Mouse (Mus musculus): ENCODE data around the gene Tex2. TPM values are rescaled to one million over a fixed set of nuclear protein-coding genes. Genes with fewer than 3 reads are reported as not detected.
"Not testable (repeated sequence)": the region's sequence is repeated elsewhere in the genome, so short reads cannot be mapped to it uniquely, and the experiment has no call there.

Gene Tex2
- polyA plus RNA-seq (2015; fragmentation: Nextera tagmentation; extraction: Ambion mirVana): 9.7 and 9.8 TPM in 2 replicates

GRCm38 (mm10) chr11:106612961-106613637 lies at the start of gene Tex2:
TSS of gene Tex2 (minus strand) at chr11:106613423.
- peak within 1 kb of the TSS; percentile 70 for H3K4me2 ChIP-seq
- ATAC-seq (ENCODE audit: borderline replicate concordance, extremely low read depth, low FRiP score, low TSS enrichment): peak; percentile 97
- 1% methylated on average over 37 of the region's 45 CpGs for WGBS

GRCm38 (mm10) chr11:106662634-106663407 lies 49.6 kb upstream of the Tex2 start:
- peak overlapping the region; percentile 95 for H3K27ac ChIP-seq
- no peak overlapping the region for H3K4me2 ChIP-seq
- no peaks in the 10 kb centered on the region for H3K27me3 ChIP-seq
- no peaks in the 10 kb centered on the region for H3K36me3 ChIP-seq
- peaks cover 48% of the 10 kb centered on the region for H3K4me1 ChIP-seq
- 82% methylated on average over 10 of the region's 11 CpGs for WGBS
- no peak for ATAC-seq (ENCODE audit: borderline replicate concordance, extremely low read depth, low FRiP score, low TSS enrichment)
- H3K9ac ChIP-seq: no peak overlapping the region
- no peaks in the 10 kb centered on the region for H3K9me3 ChIP-seq
- H3K4me3 ChIP-seq: no peak overlapping the region

More at GRCm38 (mm10) chr11:106612961-106613637, at the start of gene Tex2:
- H3K9ac ChIP-seq: peak within 1 kb of the TSS; percentile 87
- H3K9me3 ChIP-seq: no peaks in the 10 kb centered on the region
- H3K4me1 ChIP-seq: peaks cover 26% of the 10 kb centered on the region
- H3K27ac ChIP-seq: peak within 1 kb of the TSS; percentile 90
- H3K4me3 ChIP-seq: peak within 1 kb of the TSS; percentile 99
- no peaks in the 10 kb centered on the region for H3K27me3 ChIP-seq
- no peaks in the 10 kb centered on the region for H3K36me3 ChIP-seq

GRCm38 (mm10) chr11:106660453-106661081 lies 47.3 kb upstream of the Tex2 start:
- WGBS: 67% methylated on average over 13 of the region's 13 CpGs
- Histone ChIP-seq H3K9ac (peak overlapping the region; percentile 18; the same call in 1 of the 2 replicates), H3K36me3 (no peaks in the 10 kb centered on the region), H3K9me3 (no peaks in the 10 kb centered on the region), H3K27me3 (no peaks in the 10 kb centered on the region), H3K4me1 (peaks cover 49% of the 10 kb centered on the region), H3K27ac (peak overlapping the region; percentile 95), H3K4me3 (no peak overlapping the region), H3K4me2 (no peak overlapping the region)
- peak; percentile 36 for ATAC-seq (ENCODE audit: borderline replicate concordance, extremely low read depth, low FRiP score, low TSS enrichment)

GRCm38 (mm10) chr11:106659598-106660295 lies 46.5 kb upstream of the Tex2 start:
- H3K27ac ChIP-seq: peak overlapping the region; percentile 95
- 31% methylated on average over 15 of the region's 15 CpGs for WGBS
- peaks cover 46% of the 10 kb centered on the region for H3K4me1 ChIP-seq
- H3K36me3 ChIP-seq: no peaks in the 10 kb centered on the region
- no peak overlapping the region for H3K4me3 ChIP-seq
- peak; percentile 35; the same call in 1 of the 2 replicates for ATAC-seq (ENCODE audit: borderline replicate concordance, extremely low read depth, low FRiP score, low TSS enrichment)
- no peak overlapping the region; the same call in 1 of the 2 replicates for H3K9ac ChIP-seq
- H3K9me3 ChIP-seq: no peaks in the 10 kb centered on the region
- no peaks in the 10 kb centered on the region for H3K27me3 ChIP-seq
- peak overlapping the region; percentile 16 for H3K4me2 ChIP-seq

- peak overlapping the region; percentile 17 for H3K4me2 ChIP-seq
- peak overlapping the region; percentile 95 for H3K27ac ChIP-seq
- no peaks in the 10 kb centered on the region for H3K9me3 ChIP-seq
- H3K27me3 ChIP-seq: no peaks in the 10 kb centered on the region
- peaks cover 41% of the 10 kb centered on the region for H3K4me1 ChIP-seq
- peak; percentile 84 for ATAC-seq (ENCODE audit: borderline replicate concordance, extremely low read depth, low FRiP score, low TSS enrichment)
- H3K36me3 ChIP-seq: no peaks in the 10 kb centered on the region
- H3K4me3 ChIP-seq: no peak overlapping the region
- peak overlapping the region; percentile 20; the same call in 1 of the 2 replicates for H3K9ac ChIP-seq
- whole genome bisulfite sequencing: 8% methylated on average over 14 of the region's 14 CpGs
These were observed 45.0 kb upstream of the Tex2 start for GRCm38 (mm10) chr11:106658051-106658880.

- not testable (repeated sequence) for H3K4me2 ChIP-seq; ATAC-seq (ENCODE audit: borderline replicate concordance, extremely low read depth, low FRiP score, low TSS enrichment); H3K4me3 ChIP-seq; H3K27me3 ChIP-seq; H3K9ac ChIP-seq; H3K9me3 ChIP-seq; H3K36me3 ChIP-seq
- H3K4me1 ChIP-seq: peaks cover 37% of the 10 kb centered on the region
- H3K27ac ChIP-seq: peak overlapping the region; percentile 95; the same call in 1 of the 2 replicates
- WGBS: 75% methylated on average over 5 of the region's 5 CpGs
These were observed 43.8 kb upstream of the Tex2 start for GRCm38 (mm10) chr11:106656896-106657498.

GRCm38 (mm10) chr11:106648347-106648746 lies 35.1 kb upstream of the Tex2 start:
- no peaks in the 10 kb centered on the region for H3K27me3 ChIP-seq
- H3K4me2 ChIP-seq: no peak overlapping the region
- no peaks in the 10 kb centered on the region for H3K36me3 ChIP-seq
- no peaks in the 10 kb centered on the region for H3K9me3 ChIP-seq
- no peak overlapping the region for H3K27ac ChIP-seq
- no peak overlapping the region for H3K4me3 ChIP-seq
- H3K9ac ChIP-seq: no peak overlapping the region
- H3K4me1 ChIP-seq: 0 out of 2 replicates have a peak, but pooled peaks cover 5% of the 10 kb centered on the region
- WGBS: 23% methylated on average over 13 of the region's 13 CpGs
- no peak for ATAC-seq (ENCODE audit: borderline replicate concordance, extremely low read depth, low FRiP score, low TSS enrichment)

- H3K27me3 ChIP-seq: no peaks in the 10 kb centered on the region
- 65% methylated on average over 8 of the region's 8 CpGs for WGBS
These were observed 29.9 kb upstream of the Tex2 start for GRCm38 (mm10) chr11:106642966-106643637.

GRCm38 (mm10) chr11:106641580-106641979 lies 28.4 kb upstream of the Tex2 start:
- H3K9me3 ChIP-seq: no peaks in the 10 kb centered on the region
- no peaks in the 10 kb centered on the region for H3K36me3 ChIP-seq
- no peak overlapping the region for H3K4me3 ChIP-seq
- WGBS: 47% methylated on average over 1 of the region's 1 CpGs
- no peak for ATAC-seq (ENCODE audit: borderline replicate concordance, extremely low read depth, low FRiP score, low TSS enrichment)
- H3K9ac ChIP-seq: no peak overlapping the region
- H3K27me3 ChIP-seq: no peaks in the 10 kb centered on the region
- H3K4me1 ChIP-seq: peaks cover 42% of the 10 kb centered on the region
- H3K27ac ChIP-seq: peak overlapping the region; percentile 42
- no peak overlapping the region for H3K4me2 ChIP-seq

More at GRCm38 (mm10) chr11:106642966-106643637, 29.9 kb upstream of the Tex2 start:
- no peak for ATAC-seq (ENCODE audit: borderline replicate concordance, extremely low read depth, low FRiP score, low TSS enrichment)
- H3K4me2 ChIP-seq: no peak overlapping the region
- H3K9ac ChIP-seq: no peak overlapping the region
- H3K4me1 ChIP-seq: peaks cover 31% of the 10 kb centered on the region
- H3K9me3 ChIP-seq: no peaks in the 10 kb centered on the region
- H3K36me3 ChIP-seq: no peaks in the 10 kb centered on the region
- no peak overlapping the region for H3K27ac ChIP-seq
- no peak overlapping the region for H3K4me3 ChIP-seq

GRCm38 (mm10) chr11:106640059-106640458 lies 26.8 kb upstream of the Tex2 start:
- ATAC-seq (ENCODE audit: borderline replicate concordance, extremely low read depth, low FRiP score, low TSS enrichment): 0 out of 2 replicates have a peak, but pooled peaks have one; percentile 15
- H3K4me1 ChIP-seq: peaks cover 42% of the 10 kb centered on the region
- WGBS: 10% methylated on average over 8 of the region's 9 CpGs
- H3K4me3 ChIP-seq: no peak overlapping the region
- H3K36me3 ChIP-seq: no peaks in the 10 kb centered on the region
- no peaks in the 10 kb centered on the region for H3K27me3 ChIP-seq
- no peak overlapping the region for H3K9ac ChIP-seq
- H3K9me3 ChIP-seq: no peaks in the 10 kb centered on the region
- H3K27ac ChIP-seq: peak overlapping the region; percentile 73
- peak overlapping the region; percentile 22; the same call in 1 of the 2 replicates for H3K4me2 ChIP-seq
